Mouse (Mus musculus): ENCODE data around the gene Zbtb8os.
A peak's percentile ranks its signal among the peaks of the same experiment; 100 is the strongest.

Zbtb8os gene

DNA sequence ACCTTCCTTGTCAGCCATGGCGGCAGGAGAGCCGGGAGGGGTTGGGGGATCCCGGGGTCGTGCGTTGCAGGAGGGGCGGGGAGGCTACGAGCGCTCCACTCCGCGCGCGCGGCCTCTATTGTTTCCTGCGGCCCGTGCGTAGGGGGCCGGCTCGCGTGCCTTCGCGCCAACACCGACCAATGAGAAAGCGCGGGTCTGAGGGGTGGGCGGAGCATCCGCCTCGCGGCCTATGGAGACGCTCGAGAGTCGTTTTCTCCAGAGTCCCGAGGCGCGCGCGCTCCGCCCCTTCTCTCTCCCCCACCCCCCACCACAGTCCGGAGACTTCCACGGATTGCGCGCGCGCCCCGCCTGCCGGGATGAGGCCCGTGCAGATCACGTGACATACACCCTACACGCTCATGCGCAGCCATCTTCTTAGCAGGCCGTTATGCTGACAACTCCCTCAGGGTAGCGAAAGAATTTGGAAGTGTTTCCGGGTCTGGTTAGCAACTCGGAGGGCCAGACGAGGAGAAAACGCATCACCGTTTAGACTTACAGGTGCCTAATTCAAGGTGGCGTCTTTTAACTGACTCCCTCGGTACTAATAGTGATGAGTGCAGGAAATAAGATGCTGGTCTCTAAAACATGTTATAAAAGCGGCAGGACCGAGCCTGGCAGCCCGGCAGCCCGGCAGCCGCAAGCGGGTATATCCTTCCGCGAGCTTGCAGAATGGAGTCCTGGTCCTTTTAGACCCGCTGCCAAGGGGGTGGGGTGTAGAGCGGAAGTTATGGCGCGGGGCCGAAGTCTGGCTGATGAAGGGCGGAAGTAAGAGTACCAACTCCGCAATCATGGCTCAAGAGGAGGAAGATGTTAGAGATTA is at the start of gene Zbtb8os, which contains the start of gene Rbbp4:
TSS of gene Zbtb8os (plus strand) at position 480 of the 859 bp plus-strand sequence.
TSS of gene Rbbp4 (minus strand) at position 155 of the 859 bp plus-strand sequence.
- peak; percentile 99 for DNase-seq (ENCODE audit: low spot score)

DNA sequence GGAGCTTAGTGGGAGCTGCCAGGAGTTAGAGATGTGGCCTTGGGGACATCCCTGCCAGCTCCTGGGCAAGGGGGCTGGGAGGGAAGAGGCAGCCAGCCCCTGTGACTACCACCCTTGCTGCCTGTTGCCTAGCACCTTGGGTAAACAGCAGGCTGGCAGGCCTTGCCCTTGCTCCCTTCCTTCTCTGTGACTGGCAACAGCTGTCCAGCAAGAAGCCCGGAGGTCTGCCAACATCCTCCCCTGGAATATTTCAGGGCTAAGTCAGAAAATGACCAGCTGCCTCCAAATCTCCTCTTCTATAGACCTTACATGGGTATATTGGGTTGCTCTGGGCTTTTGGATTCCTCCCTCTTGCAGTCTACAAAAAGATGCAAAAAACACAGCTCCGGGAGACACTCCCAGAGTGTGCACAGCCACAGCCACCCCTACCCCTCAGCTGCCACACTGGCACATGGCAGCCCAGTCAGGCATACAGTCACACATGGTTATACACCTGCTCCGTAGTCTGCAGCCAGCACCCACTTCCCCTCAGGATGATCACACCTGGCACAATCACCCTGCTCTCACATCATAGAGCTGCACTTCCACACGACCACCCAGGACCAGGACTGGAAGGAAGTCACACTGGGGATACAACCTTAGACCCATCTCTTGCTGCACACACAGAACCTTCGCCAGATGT is 49.4 kb upstream of the Zbtb8os start:
- no peak for DNase-seq (ENCODE audit: low spot score)

DNA sequence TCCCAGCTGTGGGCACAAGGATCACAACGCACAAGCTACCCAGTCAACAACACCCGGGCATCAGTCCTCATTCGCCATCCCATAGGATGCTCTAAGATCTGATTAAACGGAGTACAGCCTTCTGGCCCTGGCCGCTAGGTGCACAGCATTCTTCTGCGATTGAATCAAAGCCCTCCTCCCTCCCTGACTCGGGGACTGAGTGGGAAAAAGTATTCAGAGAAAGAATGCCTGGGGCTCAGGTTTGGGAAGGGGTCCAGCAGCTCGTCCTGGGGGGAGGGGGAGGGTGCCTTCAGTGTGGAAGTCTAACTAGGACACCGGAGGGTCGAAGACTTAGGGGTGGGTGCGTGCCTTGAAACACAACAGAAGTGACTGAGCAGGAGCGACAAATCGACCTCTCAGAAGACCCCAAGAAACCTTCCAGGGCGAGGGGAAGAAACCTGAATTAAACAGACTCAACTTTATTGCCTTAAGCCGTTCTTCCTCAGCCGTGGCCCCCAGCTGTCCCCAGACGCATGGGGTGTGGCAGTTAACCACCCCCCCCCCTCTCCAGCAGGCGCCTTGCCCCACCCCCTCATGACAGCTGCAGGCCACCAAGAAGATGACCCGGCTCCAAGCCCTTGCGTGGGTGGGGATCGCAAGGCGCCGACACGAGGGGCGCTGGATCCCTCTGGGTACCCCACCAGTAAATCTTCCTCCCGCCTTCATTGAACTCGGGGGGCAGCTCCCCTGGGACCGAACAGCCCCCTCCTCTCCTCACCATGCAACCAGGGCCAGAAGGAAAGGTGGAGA is 48.6 kb upstream of the Zbtb8os start:
- DNase-seq (ENCODE audit: low spot score) = peak; percentile 55

DNA sequence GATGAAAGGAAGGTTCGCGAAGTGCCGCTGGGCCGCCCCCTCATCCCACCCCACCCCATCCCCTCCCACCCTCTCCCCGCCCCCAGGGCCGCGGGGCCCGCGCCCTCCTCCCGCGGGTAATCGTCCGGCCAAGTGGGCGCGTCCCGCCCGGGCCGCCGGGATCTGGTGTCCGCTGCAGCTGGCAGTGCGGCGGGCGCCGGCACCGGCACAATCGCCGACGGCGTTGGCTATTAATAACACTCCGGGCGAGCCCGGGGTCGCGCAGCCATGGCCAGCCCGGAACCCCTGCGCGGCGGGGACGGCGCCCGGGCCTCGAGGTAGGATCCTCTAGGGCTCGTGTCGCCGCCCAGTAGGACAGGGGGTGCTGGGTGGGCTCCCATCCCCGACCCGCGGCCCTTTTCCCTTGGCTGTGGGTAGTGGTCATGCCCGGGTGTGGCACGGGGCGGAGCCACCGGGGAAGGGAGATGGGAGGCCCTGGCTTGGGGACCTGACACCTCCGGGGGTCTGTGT is 48.0 kb upstream of the Zbtb8os start, which contains the start of gene Sync:
TSS of gene Sync (plus strand) at position 146 of the 510 bp plus-strand sequence.
- peak; percentile 58 for DNase-seq (ENCODE audit: low spot score)

DNA sequence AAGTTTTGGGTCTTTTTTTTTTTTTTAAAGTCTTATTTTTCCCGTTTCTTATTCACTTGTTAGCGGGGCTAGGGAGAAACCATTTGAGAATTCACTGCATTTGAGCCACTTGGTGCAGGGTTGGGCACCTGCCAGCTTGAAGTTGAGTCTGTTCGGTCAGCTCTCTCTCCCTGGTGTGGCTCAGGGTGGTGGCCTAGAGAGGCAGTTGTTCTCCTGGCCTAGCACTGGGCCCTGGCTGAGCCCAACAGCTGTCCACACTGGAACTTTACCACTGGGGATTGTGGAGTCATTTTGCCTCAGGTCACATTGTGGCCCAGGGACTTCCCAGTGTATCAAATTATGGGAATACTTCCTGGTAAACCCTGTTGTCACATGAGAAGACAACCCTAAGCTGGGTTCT is 47.4 kb upstream of the Zbtb8os start:
- no peak for DNase-seq (ENCODE audit: low spot score)

DNA sequence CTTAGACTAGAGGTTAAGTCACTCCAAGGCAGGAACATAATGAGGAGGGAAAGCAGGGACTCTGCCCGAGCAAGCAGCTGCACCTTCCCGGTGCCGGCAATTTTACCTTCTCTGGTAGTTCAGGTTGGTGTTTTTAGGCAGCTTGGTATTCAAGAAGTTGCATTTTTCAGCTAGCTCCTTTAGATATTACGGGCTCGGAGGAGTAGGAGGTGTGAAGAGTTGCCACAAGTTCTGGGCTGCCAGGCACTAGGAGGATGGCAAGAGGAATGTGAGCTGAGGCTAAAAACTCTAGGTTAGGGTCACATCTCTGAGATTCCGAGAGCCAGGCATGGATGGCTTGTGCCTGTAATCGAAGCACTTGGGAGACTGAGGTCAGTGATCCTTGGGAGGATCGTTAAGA is 45.8 kb upstream of the Zbtb8os start:
- DNase-seq (ENCODE audit: low spot score) = no peak

DNA sequence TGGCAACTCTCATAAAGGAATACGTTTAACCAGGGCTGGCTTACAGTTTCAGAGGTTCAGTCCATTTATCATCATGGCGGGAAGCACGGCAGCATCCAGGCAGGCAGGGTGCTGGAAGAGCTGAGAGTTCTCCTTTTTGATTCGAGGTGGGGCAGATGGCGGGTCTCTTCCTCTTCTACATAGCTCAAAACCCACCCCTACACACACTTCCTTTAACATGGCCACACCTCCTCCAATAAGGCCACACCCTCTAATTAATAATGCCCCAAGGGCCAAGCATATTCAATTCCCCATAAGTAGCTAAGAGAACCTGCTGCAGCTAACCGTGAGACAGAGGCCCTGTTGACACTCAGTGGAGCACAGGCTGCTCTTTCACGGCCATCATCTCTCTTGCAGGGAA is 42.7 kb upstream of the Zbtb8os start:
- no peak for DNase-seq (ENCODE audit: low spot score)

DNA sequence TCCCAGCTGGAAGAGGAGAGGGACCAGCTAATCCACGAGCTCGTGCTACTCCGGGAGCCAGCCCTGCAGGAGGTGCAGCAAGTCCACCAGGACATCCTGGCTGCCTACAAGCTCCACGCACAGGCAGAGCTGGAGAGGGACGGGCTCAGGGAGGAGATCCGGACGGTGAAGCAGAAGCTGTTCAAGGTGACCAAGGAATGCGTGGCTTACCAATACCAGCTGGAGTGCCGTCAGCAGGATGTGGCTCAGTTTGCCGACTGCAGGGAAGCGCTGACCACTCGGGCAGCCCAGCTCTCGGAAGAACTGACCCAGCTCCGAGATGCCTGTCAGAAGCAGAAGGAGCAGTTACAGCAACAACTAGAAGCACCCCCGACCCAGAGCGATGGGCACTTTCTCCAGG is 41.8 kb upstream of the Zbtb8os start:
- DNase-seq (ENCODE audit: low spot score) = no peak

DNA sequence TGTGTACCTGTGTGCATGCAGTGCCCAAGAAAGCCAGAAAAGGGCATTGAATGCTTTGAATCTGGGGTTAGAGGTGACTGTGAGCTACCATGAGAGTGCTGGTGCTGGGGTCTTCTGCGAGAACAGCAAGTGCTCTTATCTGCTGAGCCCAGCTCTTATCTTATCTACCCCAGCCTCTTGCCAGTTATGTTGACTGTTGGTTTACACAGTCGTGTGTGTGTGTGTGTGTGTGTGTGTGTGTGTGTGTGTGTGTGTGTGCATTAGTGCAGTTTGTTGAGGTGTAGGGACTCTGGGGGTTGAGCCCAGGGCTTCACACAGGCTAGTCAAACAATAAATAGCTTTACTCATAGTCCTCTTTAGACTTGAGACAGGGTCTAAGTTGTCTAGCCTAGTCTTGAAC is 40.3 kb upstream of the Zbtb8os start:
- no peak for DNase-seq (ENCODE audit: low spot score)

DNA sequence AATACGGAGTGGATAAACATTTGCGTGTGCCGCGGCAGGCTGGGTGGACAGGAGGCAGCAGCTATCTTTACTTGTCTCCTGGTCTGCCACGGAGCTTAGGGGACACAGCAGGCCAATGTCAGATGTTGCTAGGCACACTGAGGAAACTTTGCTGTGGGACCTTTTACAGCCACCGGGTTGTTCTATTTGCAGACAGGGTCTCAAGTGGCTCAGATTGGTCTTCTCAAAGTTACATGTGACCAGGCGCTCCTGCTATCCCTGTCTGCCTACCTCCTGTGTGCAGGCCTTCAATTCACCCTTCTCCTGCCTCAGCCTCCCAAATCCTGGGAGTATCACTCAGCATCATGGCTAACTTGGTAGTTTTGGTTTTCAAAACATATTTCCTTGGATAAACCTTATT is 39.4 kb upstream of the Zbtb8os start:
- DNase-seq (ENCODE audit: low spot score) = no peak

DNA sequence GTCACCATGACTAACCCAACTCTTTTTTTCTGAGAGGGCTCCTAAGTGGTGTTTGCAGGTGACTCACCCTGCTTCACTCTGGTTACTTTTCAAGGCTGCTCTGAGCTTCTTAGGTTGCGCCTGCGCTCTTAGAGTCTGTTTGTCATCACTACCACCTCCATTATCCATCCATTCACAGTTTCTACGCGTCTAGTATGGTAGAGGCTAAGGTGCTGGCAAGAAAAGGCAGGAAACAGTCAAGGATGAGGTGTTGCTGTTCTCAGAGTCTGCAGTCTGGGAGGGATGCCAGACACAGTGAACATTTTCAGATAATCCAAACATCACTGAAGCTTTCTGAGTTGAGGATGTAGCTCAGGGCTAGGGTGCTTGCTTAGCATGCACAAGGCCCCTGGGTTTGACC is 37.8 kb upstream of the Zbtb8os start:
- DNase-seq (ENCODE audit: low spot score) = no peak

DNA sequence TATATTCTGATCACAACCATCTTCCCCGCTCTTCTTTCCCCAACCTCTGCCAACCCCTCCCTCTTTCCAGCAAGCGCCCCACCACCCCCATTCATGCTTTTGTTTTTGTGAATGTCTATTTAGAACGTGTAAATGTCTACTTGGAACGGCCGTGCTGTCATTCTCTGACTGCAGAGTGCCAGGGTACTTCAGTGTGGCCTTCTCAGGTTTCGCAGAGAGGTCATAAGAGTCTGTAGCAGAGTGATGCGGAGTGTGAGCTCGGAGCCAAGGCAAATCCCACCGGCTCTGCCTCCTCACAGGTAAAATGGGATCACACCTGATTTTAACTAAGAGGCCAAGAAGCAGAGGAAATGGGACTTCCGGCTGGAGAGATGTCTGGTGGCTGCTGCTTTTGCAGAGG is 36.4 kb upstream of the Zbtb8os start:
- no peak for DNase-seq (ENCODE audit: low spot score)

DNA sequence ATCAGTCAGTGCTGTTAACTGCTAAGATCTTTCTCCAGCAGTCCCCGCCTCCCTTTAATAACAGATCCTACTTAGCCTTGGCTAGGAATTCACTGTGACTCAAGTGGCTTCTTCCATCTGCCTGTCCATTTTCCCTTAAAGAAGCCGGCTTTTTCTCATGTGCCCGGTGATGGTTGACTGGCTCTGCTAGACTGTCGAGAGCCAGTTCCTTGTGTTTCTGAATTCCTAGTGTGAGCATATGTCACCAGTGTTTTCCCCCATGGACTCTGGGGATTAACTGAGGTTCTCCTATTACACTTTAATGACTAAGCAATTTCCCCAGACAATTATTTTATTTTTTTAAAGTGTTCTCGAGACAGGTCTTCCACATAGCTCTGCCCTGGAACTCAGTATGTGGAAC is 32.1 kb upstream of the Zbtb8os start:
- no peak for DNase-seq (ENCODE audit: low spot score)

DNA sequence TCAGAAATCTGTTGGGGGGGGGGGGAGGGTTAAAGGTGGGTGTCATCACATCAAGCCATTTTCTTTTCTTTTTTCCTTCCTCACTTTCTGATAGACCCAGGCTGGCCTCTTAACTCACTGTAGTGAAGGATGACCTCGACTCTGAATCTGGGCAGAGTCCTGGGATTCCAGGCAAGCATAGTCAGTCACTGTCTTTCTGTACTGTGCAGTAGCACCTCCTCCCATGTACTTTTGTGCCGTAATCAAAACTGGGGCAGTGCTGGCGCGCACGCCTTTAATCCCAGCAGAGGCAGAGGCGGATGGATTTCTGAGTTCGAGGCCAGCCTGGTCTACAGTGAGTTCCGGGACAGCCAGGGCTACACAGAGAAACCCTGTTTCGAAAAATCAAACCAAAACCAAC is 31.7 kb upstream of the Zbtb8os start:
- DNase-seq (ENCODE audit: low spot score) = no peak

DNA sequence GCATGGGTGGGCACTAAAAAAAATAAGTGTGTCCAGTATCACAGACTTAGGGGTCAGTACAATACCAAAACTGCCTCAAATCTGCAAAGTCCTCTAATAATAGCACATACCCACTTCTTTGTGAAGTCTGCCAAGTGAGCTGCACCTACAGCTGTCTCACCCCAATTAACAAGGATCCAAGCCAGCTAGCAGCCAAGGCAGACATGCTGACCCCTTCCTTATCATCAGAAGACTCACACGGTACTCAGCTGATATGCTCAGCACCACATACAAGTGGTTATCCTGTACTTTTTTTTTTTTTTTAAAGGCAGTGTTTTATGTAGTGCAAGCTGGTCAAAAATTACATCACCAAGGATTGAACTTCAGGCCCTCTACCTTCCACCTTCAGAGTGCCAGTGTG is 31.2 kb upstream of the Zbtb8os start:
- no peak for DNase-seq (ENCODE audit: low spot score)

DNA sequence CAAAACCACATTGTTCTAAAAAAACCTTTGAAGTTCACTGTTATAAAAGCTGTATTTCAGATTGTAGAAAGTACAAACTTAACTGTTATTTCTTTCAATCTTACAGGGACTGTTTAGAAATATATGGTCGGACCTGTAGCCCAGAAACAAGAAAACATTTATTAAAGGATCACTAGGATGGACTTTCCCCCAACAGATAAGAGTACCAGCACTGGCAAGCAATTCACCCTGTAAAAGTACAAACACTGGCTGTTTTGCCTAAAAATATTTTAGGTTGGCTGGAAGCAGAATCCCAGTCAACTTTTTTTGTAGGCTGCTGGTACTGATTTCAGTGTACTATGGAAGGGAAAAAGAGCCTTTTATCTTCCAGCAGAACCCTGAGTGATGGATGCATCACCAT is 27.6 kb upstream of the Zbtb8os start:
- no peak for DNase-seq (ENCODE audit: low spot score)

DNA sequence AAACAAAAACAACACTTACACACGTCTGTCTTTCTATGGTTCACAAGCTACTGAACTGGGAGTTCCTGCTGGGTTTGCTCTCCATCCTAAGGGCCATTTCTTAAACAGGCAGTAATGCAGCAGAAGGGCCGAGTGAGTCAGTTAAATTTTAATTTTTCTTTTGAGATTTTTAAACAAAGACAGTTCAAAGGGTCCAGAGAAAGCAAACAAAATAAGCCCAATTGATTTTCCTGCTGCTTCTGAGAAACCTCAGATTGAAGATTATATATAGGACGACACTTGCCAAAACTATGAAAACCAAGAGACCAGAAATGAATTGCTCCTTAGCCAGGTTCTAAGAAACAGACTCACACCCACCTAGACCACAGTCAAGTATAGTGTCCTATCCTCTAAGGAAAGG is 21.6 kb upstream of the Zbtb8os start:
- no peak for DNase-seq (ENCODE audit: low spot score)

DNA sequence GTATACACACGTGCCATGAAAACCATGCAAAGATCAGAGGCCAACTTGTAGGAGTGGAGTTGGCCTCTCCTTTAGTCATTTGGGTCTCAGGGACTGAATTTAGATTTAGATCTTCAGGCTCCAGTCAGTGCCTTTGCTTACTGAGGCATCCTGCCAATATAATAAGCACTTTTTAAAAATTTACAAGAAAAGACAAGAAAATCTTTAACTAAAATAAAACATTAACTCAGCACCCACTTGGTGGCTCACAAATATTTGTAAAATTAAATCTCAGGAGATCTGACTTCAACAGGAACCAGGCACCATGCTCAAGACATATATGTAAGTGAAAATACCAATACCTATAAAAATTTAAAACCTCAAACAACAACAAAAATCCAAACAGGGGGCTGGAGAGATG is 14.6 kb upstream of the Zbtb8os start:
- DNase-seq (ENCODE audit: low spot score) = no peak

DNA sequence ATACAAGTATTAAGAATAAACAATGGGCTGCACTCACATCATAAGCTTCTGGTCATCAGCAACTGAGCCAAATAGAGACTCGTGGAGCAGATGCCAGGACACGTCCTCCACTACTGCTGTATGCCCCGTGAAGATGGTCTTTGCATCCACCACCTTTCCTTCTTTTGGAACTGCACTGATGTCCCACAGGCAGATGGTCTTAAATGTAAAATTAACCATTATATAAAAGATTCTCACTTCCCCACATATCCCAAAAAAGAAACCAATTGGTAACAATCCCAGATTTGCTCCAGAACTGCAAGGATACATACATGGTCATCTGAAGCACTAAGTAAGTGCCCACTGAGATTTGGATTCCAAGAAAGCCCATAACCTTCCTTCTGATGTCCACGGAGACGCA is 13.5 kb upstream of the Zbtb8os start:
- DNase-seq (ENCODE audit: low spot score) = no peak

DNA sequence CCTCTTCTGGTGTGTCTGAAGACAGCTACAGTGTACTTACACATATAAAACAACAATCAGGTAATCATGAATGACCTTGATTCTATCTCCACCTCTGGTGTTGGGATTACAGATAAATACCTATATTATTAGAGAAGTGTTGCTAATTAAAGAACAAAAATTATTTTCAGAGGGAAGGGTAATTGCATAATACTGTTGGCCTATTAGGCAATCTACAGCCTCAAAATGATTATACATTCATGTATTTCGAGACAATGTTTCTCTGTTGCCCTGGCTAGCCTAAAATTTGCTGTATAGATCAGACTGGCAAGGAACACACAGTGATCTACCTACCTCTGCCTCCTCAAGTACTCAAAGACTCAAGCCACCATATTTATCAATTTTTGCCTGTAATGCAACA is 12.0 kb upstream of the Zbtb8os start:
- DNase-seq (ENCODE audit: low spot score) = no peak

DNA sequence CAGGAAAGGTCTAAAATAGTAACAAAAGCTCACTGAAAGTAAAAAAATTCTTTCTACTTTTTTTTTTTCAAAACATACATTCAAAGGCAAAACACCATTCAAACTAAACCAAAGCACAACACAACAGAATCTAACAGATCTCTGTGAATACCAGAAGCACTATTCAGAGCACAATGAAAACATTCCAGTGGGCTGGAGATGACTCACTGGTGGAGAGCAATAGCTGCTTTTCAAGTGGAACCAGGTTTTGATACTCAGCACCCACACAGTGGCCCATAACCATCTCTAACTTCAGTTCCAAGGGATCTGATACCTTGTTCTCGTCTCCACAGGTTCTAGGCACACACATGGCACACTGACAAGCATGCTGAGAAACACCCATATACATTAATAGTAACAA is 10.7 kb upstream of the Zbtb8os start:
- DNase-seq (ENCODE audit: low spot score) = no peak

DNA sequence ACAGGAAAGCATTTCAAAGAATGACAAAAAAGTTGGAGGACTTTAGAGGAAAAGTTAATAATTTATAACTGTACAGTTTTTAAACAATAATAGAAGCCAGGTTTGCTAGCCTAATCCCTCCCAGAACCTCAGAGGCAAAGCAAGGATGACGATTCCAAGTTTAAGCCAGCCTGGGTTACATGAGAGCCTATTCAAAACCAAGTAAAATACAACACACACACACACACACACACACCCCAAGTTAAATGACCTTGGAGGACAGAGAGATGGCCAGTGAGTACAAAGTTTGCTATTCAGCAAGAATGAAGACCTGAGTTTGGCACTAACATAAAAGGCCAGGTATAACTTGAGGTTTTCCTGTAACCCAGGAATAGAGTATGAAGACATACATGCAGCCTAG is 9.3 kb upstream of the Zbtb8os start:
- no peak for DNase-seq (ENCODE audit: low spot score)

All from retina, embryonic 14.5 days (tissue).